In genomic region chr12:102678820-102679219, GRCm38 (mm10) we compare ENCODE assay signal across 12 mouse cellular contexts. TPM values are rescaled to one million over a fixed set of nuclear protein-coding genes. Genes with fewer than 3 reads are reported as not detected.
DNase-seq lines count a peak whose midpoint lies in the region; ATAC-seq and TF ChIP-seq lines count a peak whose summit lies in the region.
"Had no signal": no experiment of that assay in that cellular context is flagged by ENCODE, and none has a peak within 500 bp of the region (broad histone marks: within the 10 kb centered on the region; RNA-seq: fewer than 3 reads in every experiment).

No protein-coding gene starts in this region.

- ATAC-seq in frontal cortex, adult (ENCODE audit: low TSS enrichment), result peak; percentile 7; the same call in 1 of the 2 replicates
- no peak for ATAC-seq in midbrain, postnatal 0 days (ENCODE audit: low FRiP score)
- no peak for ATAC-seq in neural tube, embryonic 11.5 days (ENCODE audit: insufficient read depth, low FRiP score, low TSS enrichment)
- ATAC-seq in liver, embryonic 12.5 days, result no peak
- ATAC-seq: midbrain, embryonic 13.5 days had no signal

- 46% methylated on average over 6 of the region's 6 CpGs for WGBS in midbrain, embryonic 10.5 days
- WGBS in midbrain, postnatal 0 days, result 25% methylated on average over 6 of the region's 6 CpGs
- WGBS in neural tube, embryonic 11.5 days, result 40% methylated on average over 6 of the region's 6 CpGs
- 63% methylated on average over 6 of the region's 6 CpGs for WGBS in liver, embryonic 12.5 days (ENCODE audit: insufficient replicate concordance)

- no peaks in the 10 kb centered on the region for H3K9me3 ChIP-seq in midbrain, embryonic 10.5 days (replicated peaks)
- no peaks in the 10 kb centered on the region for H3K9me3 ChIP-seq in midbrain, postnatal 0 days (ENCODE audit: low read length)
- no peaks in the 10 kb centered on the region for H3K9me3 ChIP-seq in neural tube, embryonic 11.5 days (ENCODE audit: control insufficient read depth, low read length)
- H3K9me3 ChIP-seq in liver, embryonic 12.5 days (replicated peaks), result no peaks in the 10 kb centered on the region
- H3K9me3 ChIP-seq: midbrain, embryonic 13.5 days; neural tube, embryonic 12.5 days had no signal

- no peak overlapping the region for H3K4me2 ChIP-seq in midbrain, postnatal 0 days (ENCODE audit: low read depth, low read length, poor library complexity, severe bottlenecking)
- no peak overlapping the region for H3K4me2 ChIP-seq in neural tube, embryonic 11.5 days (ENCODE audit: low read depth)
- no peak overlapping the region for H3K4me2 ChIP-seq in liver, embryonic 12.5 days
- H3K4me2 ChIP-seq: midbrain, embryonic 13.5 days; neural tube, embryonic 12.5 days had no signal

- no peak for TF ChIP-seq CTCF in midbrain, postnatal 0 days (IDR thresholded peaks at IDR 0.05)

- DNase-seq in frontal cortex, postnatal 14 days (ENCODE audit: low spot score in 2 of 2), result no peak
- DNase-seq in midbrain, embryonic 10.5 days (ENCODE audit: low spot score), result peak; percentile 60
- DNase-seq in midbrain, postnatal 0 days (ENCODE audit: low spot score), result no peak
- DNase-seq in adrenal gland, postnatal 10 days, result peak; percentile 59
- peak; percentile 44 for DNase-seq in neural tube, embryonic 11.5 days (ENCODE audit: low spot score)
- DNase-seq: cerebellum, adult 11-12 months; kidney, postnatal 14 days had no signal

- no peaks in the 10 kb centered on the region for H3K27me3 ChIP-seq in midbrain, embryonic 10.5 days (ENCODE audit: low read depth, poor library complexity, severe bottlenecking)
- no peaks in the 10 kb centered on the region for H3K27me3 ChIP-seq in midbrain, postnatal 0 days (ENCODE audit: insufficient read depth, low read length)
- H3K27me3 ChIP-seq in neural tube, embryonic 11.5 days (ENCODE audit: control insufficient read depth, insufficient read depth, low read length), result no peaks in the 10 kb centered on the region
- no peaks in the 10 kb centered on the region for H3K27me3 ChIP-seq in liver, embryonic 12.5 days (replicated peaks)
- H3K27me3 ChIP-seq: midbrain, embryonic 13.5 days; neural tube, embryonic 12.5 days had no signal

- H3K4me1 ChIP-seq in midbrain, embryonic 10.5 days, result peaks cover 51% of the 10 kb centered on the region
- peaks cover 11% of the 10 kb centered on the region; the same call in 1 of the 2 replicates for H3K4me1 ChIP-seq in midbrain, postnatal 0 days (ENCODE audit: insufficient read depth, low read length)
- peaks cover 4% of the 10 kb centered on the region; the same call in 1 of the 2 replicates for H3K4me1 ChIP-seq in neural tube, embryonic 11.5 days (ENCODE audit: control insufficient read depth, insufficient read depth, low read length)
- H3K4me1 ChIP-seq in liver, embryonic 12.5 days, result peaks cover 13% of the 10 kb centered on the region; the same call in 1 of the 2 replicates

- 0 out of 2 replicates have a peak, but pooled peaks cover 6% of the 10 kb centered on the region for H3K36me3 ChIP-seq in midbrain, embryonic 10.5 days
- peaks cover 5% of the 10 kb centered on the region; the same call in 1 of the 2 replicates for H3K36me3 ChIP-seq in midbrain, postnatal 0 days (ENCODE audit: insufficient read depth, low read length)
- no peaks in the 10 kb centered on the region for H3K36me3 ChIP-seq in neural tube, embryonic 11.5 days (ENCODE audit: control insufficient read depth, insufficient read depth, low read length)
- peaks cover 5% of the 10 kb centered on the region; the same call in 1 of the 2 replicates for H3K36me3 ChIP-seq in liver, embryonic 12.5 days

- H3K4me3 ChIP-seq in midbrain, embryonic 10.5 days, result no peak overlapping the region
- H3K4me3 ChIP-seq in midbrain, postnatal 0 days (ENCODE audit: low read depth, low read length), result no peak overlapping the region
- no peak overlapping the region for H3K4me3 ChIP-seq in neural tube, embryonic 11.5 days (ENCODE audit: low read depth, low read length)
- no peak overlapping the region for H3K4me3 ChIP-seq in liver, embryonic 12.5 days
- H3K4me3 ChIP-seq: midbrain, embryonic 13.5 days; neural tube, embryonic 12.5 days had no signal

- H3K27ac ChIP-seq in midbrain, embryonic 10.5 days (replicated peaks), result peak overlapping the region; percentile 77
- H3K27ac ChIP-seq in midbrain, postnatal 0 days (ENCODE audit: low read depth, low read length), result no peak overlapping the region
- H3K27ac ChIP-seq in neural tube, embryonic 11.5 days (ENCODE audit: low read depth, low read length), result no peak overlapping the region
- no peak overlapping the region for H3K27ac ChIP-seq in liver, embryonic 12.5 days
- H3K27ac ChIP-seq: liver, embryonic 14.5 days; midbrain, embryonic 13.5 days; neural tube, embryonic 12.5 days had no signal

- H3K9ac ChIP-seq in midbrain, postnatal 0 days (replicated peaks; ENCODE audit: low read length, poor library complexity, severe bottlenecking), result no peak overlapping the region
- no peak overlapping the region for H3K9ac ChIP-seq in neural tube, embryonic 11.5 days (ENCODE audit: low read length)
- no peak overlapping the region for H3K9ac ChIP-seq in liver, embryonic 12.5 days
- H3K9ac ChIP-seq: liver, embryonic 14.5 days; midbrain, embryonic 13.5 days; neural tube, embryonic 12.5 days had no signal

RNA-seq across cellular contexts. Expression of gene Itpk1, which starts 25.9 kb away (rescaled TPM):
- polyA plus RNA-seq in midbrain, embryonic 10.5 days (2016; fragmentation: Nextera tagmentation; extraction: Ambion mirVana), result 16.1 and 16.9 TPM in 2 replicates
- total RNA-seq in midbrain, postnatal 0 days (2014; rRNA removed), result 56.0 and 66.6 TPM in 2 replicates
- 39.0 and 40.3 TPM in 2 replicates for polyA plus RNA-seq in midbrain, postnatal 0 days (2015; fragmentation: Nextera tagmentation; extraction: Ambion mirVana)
- 10 to 100 TPM; 98.3 to 99.2 TPM for total RNA-seq in adrenal gland, postnatal 10 days (2021)
- polyA plus RNA-seq in neural tube, embryonic 11.5 days (2014; fragmentation: Nextera tagmentation; extraction: Ambion mirVana), result 20.3 and 26.1 TPM in 2 replicates
- polyA plus RNA-seq in liver, embryonic 12.5 days (2016; fragmentation: Nextera tagmentation; extraction: Ambion mirVana), result 3.7 and 4.3 TPM in 2 replicates

Comparison
In these comparisons a context has a peak if more than half of its experiments do, and no peak if none do; other contexts are left out.
1. DNase-seq: peak in midbrain, embryonic 10.5 days (single experiment), adrenal gland, postnatal 10 days (single experiment) and neural tube, embryonic 11.5 days (single experiment); none in frontal cortex, postnatal 14 days (0 of 2) and midbrain, postnatal 0 days (single experiment).